In genomic region chr5:137072079-137072960, GRCm38 (mm10) we compare ENCODE assay signal across 9 mouse cellular contexts. TPM values are rescaled to one million over a fixed set of nuclear protein-coding genes. Genes with fewer than 3 reads are reported as not detected.
DNase-seq lines count a peak whose midpoint lies in the region; ATAC-seq lines count a peak whose summit lies in the region.
"Had no signal": no experiment of that assay in that cellular context is flagged by ENCODE, and none has a peak within 500 bp of the region (broad histone marks: within the 10 kb centered on the region; RNA-seq: fewer than 3 reads in every experiment).

Gene Serpine1, minus strand, starts transcription at chr5:137072268.

- intact Hi-C loops in heart, postnatal 36 days (cut with DNase I), result no loop called here

- H3K4me2 ChIP-seq in forebrain, embryonic 16.5 days (ENCODE audit: low read length), result peak within 1 kb of the TSS; percentile 52
- H3K4me2 ChIP-seq in lung, embryonic 16.5 days (ENCODE audit: low read depth, low read length), result peak within 1 kb of the TSS; percentile 51

- no peaks in the 10 kb centered on the region for H3K36me3 ChIP-seq in forebrain, embryonic 16.5 days (ENCODE audit: control insufficient read depth, insufficient read depth)
- no peaks in the 10 kb centered on the region for H3K36me3 ChIP-seq in lung, embryonic 16.5 days (ENCODE audit: control insufficient read depth, insufficient read depth, low read length)

- no peaks in the 10 kb centered on the region for H3K9me3 ChIP-seq in forebrain, embryonic 16.5 days (ENCODE audit: control insufficient read depth, low read length)
- no peaks in the 10 kb centered on the region for H3K9me3 ChIP-seq in lung, embryonic 16.5 days (ENCODE audit: control insufficient read depth, low read length)

- 17% methylated on average over 23 of the region's 23 CpGs for WGBS in forebrain, embryonic 16.5 days
- WGBS in large intestine, adult 2 months, result 5% methylated on average over 23 of the region's 23 CpGs
- 8% methylated on average over 23 of the region's 23 CpGs for WGBS in lung, embryonic 16.5 days

- peak within 1 kb of the TSS; percentile 30 for H3K4me3 ChIP-seq in forebrain, embryonic 16.5 days (replicated peaks; ENCODE audit: low read length)
- peak within 1 kb of the TSS; percentile 31 for H3K4me3 ChIP-seq in lung, embryonic 16.5 days (ENCODE audit: low read length)

- H3K27me3 ChIP-seq in forebrain, embryonic 16.5 days (replicated peaks; ENCODE audit: control insufficient read depth, insufficient read depth, low read length), result no peaks in the 10 kb centered on the region
- H3K27me3 ChIP-seq in lung, embryonic 16.5 days (ENCODE audit: control insufficient read depth, insufficient read depth, low read depth, low read length), result no peaks in the 10 kb centered on the region

- H3K9ac ChIP-seq in forebrain, embryonic 16.5 days (replicated peaks; ENCODE audit: low read depth, low read length), result peak within 1 kb of the TSS; percentile 28
- peak within 1 kb of the TSS; percentile 41 for H3K9ac ChIP-seq in lung, embryonic 16.5 days (ENCODE audit: low read length)

- peak within 1 kb of the TSS; percentile 43 for H3K27ac ChIP-seq in forebrain, embryonic 16.5 days (ENCODE audit: low read length)
- peak within 1 kb of the TSS; percentile 94 for H3K27ac ChIP-seq in lung, embryonic 16.5 days (ENCODE audit: low read length)

- ATAC-seq in forebrain, embryonic 16.5 days, result peak; percentile 94
- peak; percentile 93 for ATAC-seq in lung, embryonic 16.5 days (ENCODE audit: low read depth)

- DNase-seq in NIH3T3 (ENCODE audit: low read depth), result peak; percentile 95
- DNase-seq in cerebellum, adult 18-20 months, result peak; percentile 21 to 29
- DNase-seq in heart, postnatal 36 days, result peak; percentile 85 to 91
- peak; percentile 38 for DNase-seq in large intestine, adult 2 months (ENCODE audit: low read depth, low spot score)
- peak; percentile 48 for DNase-seq in retina, postnatal 1 day
- DNase-seq in urinary bladder, postnatal 36 days (ENCODE audit: low spot score in 2 of 2), result peak; percentile 68 to 88

- peaks cover 11% of the 10 kb centered on the region for H3K4me1 ChIP-seq in forebrain, embryonic 16.5 days (replicated peaks; ENCODE audit: control insufficient read depth, insufficient read depth, low read length)
- peaks cover 48% of the 10 kb centered on the region for H3K4me1 ChIP-seq in lung, embryonic 16.5 days (replicated peaks; ENCODE audit: control insufficient read depth, insufficient read depth, low read length)

RNA-seq across cellular contexts. Expression of gene Serpine1, which starts in this region (rescaled TPM):
- polyA plus RNA-seq in forebrain, embryonic 16.5 days (2015; fragmentation: Nextera tagmentation; extraction: Ambion mirVana), result 0.11 and 0.15 TPM in 2 replicates
- 10 to 100 TPM; 28.1 to 42.8 TPM for total RNA-seq in heart, postnatal 36 days (2021)
- 0.94 and 1.1 TPM in 2 replicates for polyA plus RNA-seq in large intestine, adult 2 months (2012; rRNA removed)
- polyA plus RNA-seq in lung, embryonic 16.5 days (2015; fragmentation: Nextera tagmentation; extraction: Ambion mirVana), result 0.93 and 1.1 TPM in 2 replicates
- total RNA-seq: neutrophil, adult 5-6 weeks had no signal

Comparison
In these comparisons a context has a peak if more than half of its experiments do, and no peak if none do; other contexts are left out.
1. Peak in every context shown above with its lines: DNase-seq, ATAC-seq, H3K4me3 ChIP-seq and H3K27ac ChIP-seq.
2. Peak in ATAC-seq, H3K4me3 ChIP-seq, H3K27ac ChIP-seq, H3K9ac ChIP-seq and H3K4me2 ChIP-seq in forebrain, embryonic 16.5 days; RNA of the gene not detected or under 1 TPM.
3. DNase-seq: peak in every context shown above with its lines; median percentile 95 in NIH3T3; 88 in heart, postnatal 36 days; 78 in urinary bladder, postnatal 36 days; 48 in retina, postnatal 1 day; 38 in large intestine, adult 2 months; 25 in cerebellum, adult 18-20 months.